Mouse (Mus musculus): ENCODE measurements at regions not wholly inside any gene's neighbourhood (a gene's known extent, or its start where the extent isn't known, plus 50 kb on each side); places are given as distances from the start of the nearest gene placed in this dataset.

- H3K4me1 ChIP-seq (replicated peaks; ENCODE audit: low read depth, low read length) = no peaks in the 10 kb centered on the region
- no peak for TF ChIP-seq POU5F1 (IDR thresholded peaks at IDR 0.05; ENCODE audit: borderline replicate concordance, low read length)
- TF ChIP-seq NANOG (IDR thresholded peaks at IDR 0.05; ENCODE audit: borderline replicate concordance, low read length) = no peak
- TF ChIP-seq CTCF (conservative IDR thresholded peaks at IDR 0.05; ENCODE audit: low read length) = no peak
- H3K4me3 ChIP-seq (replicated peaks; ENCODE audit: low read length) = no peak overlapping the region
- H3K9me3 ChIP-seq (ENCODE audit: low read length) = no peaks in the 10 kb centered on the region
- peaks cover 9% of the 10 kb centered on the region; the same call in 1 of the 2 replicates for H3K27me3 ChIP-seq (ENCODE audit: insufficient read depth, low read length)
- H3K36me3 ChIP-seq (ENCODE audit: insufficient read depth, low read length) = no peaks in the 10 kb centered on the region
Observed at GRCm38 (mm10) chr2:34096561-34096960, 208.8 kb upstream of the Mvb12b start.

GRCm38 (mm10) chr2:34088832-34089231, 201.1 kb upstream of the Mvb12b start:
- H3K9me3 ChIP-seq (ENCODE audit: low read length) = no peaks in the 10 kb centered on the region; the same call in 1 of the 2 replicates
- no peak overlapping the region for H3K4me3 ChIP-seq (replicated peaks; ENCODE audit: low read length)
- peaks cover 8% of the 10 kb centered on the region; the same call in 1 of the 2 replicates for H3K4me1 ChIP-seq (replicated peaks; ENCODE audit: low read depth, low read length)
- H3K27me3 ChIP-seq (ENCODE audit: insufficient read depth, low read length) = peaks cover 9% of the 10 kb centered on the region; the same call in 1 of the 2 replicates
- TF ChIP-seq CTCF (conservative IDR thresholded peaks at IDR 0.05; ENCODE audit: low read length) (no peak), POU5F1 (IDR thresholded peaks at IDR 0.05; ENCODE audit: borderline replicate concordance, low read length) (no peak), NANOG (IDR thresholded peaks at IDR 0.05; ENCODE audit: borderline replicate concordance, low read length) (no peak)
- H3K36me3 ChIP-seq (ENCODE audit: insufficient read depth, low read length) = no peaks in the 10 kb centered on the region

- H3K27me3 ChIP-seq (ENCODE audit: insufficient read depth, low read length) = peaks cover 3% of the 10 kb centered on the region; the same call in 1 of the 2 replicates
- no peaks in the 10 kb centered on the region; the same call in 1 of the 2 replicates for H3K9me3 ChIP-seq (ENCODE audit: low read length)
- H3K4me3 ChIP-seq (replicated peaks; ENCODE audit: low read length) = no peak overlapping the region
- no peaks in the 10 kb centered on the region for H3K36me3 ChIP-seq (ENCODE audit: insufficient read depth, low read length)
- TF ChIP-seq CTCF (conservative IDR thresholded peaks at IDR 0.05; ENCODE audit: low read length) = no peak
- TF ChIP-seq NANOG (IDR thresholded peaks at IDR 0.05; ENCODE audit: borderline replicate concordance, low read length) = no peak
- TF ChIP-seq POU5F1 (IDR thresholded peaks at IDR 0.05; ENCODE audit: borderline replicate concordance, low read length) = no peak
- peaks cover 13% of the 10 kb centered on the region; the same call in 1 of the 2 replicates for H3K4me1 ChIP-seq (replicated peaks; ENCODE audit: low read depth, low read length)
Observed at GRCm38 (mm10) chr2:34086130-34086529, 198.4 kb upstream of the Mvb12b start.

- H3K27me3 ChIP-seq (ENCODE audit: insufficient read depth, low read length) = no peaks in the 10 kb centered on the region
- H3K36me3 ChIP-seq (ENCODE audit: insufficient read depth, low read length) = no peaks in the 10 kb centered on the region
- no peak overlapping the region for H3K4me3 ChIP-seq (replicated peaks; ENCODE audit: low read length)
- no peaks in the 10 kb centered on the region; the same call in 1 of the 2 replicates for H3K9me3 ChIP-seq (ENCODE audit: low read length)
- no peak for TF ChIP-seq CTCF (conservative IDR thresholded peaks at IDR 0.05; ENCODE audit: low read length)
- no peak for TF ChIP-seq NANOG (IDR thresholded peaks at IDR 0.05; ENCODE audit: borderline replicate concordance, low read length)
- TF ChIP-seq POU5F1 (IDR thresholded peaks at IDR 0.05; ENCODE audit: borderline replicate concordance, low read length) = no peak
- H3K4me1 ChIP-seq (replicated peaks; ENCODE audit: low read depth, low read length) = peaks cover 13% of the 10 kb centered on the region; the same call in 1 of the 2 replicates
Observed at GRCm38 (mm10) chr2:34084513-34084912, 196.8 kb upstream of the Mvb12b start.

- Histone ChIP-seq H3K4me1 (replicated peaks; ENCODE audit: low read depth, low read length) (peaks cover 13% of the 10 kb centered on the region; the same call in 1 of the 2 replicates), H3K36me3 (ENCODE audit: insufficient read depth, low read length) (no peaks in the 10 kb centered on the region), H3K27me3 (ENCODE audit: insufficient read depth, low read length) (no peaks in the 10 kb centered on the region; the same call in 1 of the 2 replicates), H3K9me3 (ENCODE audit: low read length) (no peaks in the 10 kb centered on the region; the same call in 1 of the 2 replicates), H3K4me3 (replicated peaks; ENCODE audit: low read length) (no peak overlapping the region)
- TF ChIP-seq CTCF (conservative IDR thresholded peaks at IDR 0.05; ENCODE audit: low read length) = no peak
- TF ChIP-seq POU5F1 (IDR thresholded peaks at IDR 0.05; ENCODE audit: borderline replicate concordance, low read length) = no peak
- no peak for TF ChIP-seq NANOG (IDR thresholded peaks at IDR 0.05; ENCODE audit: borderline replicate concordance, low read length)
Observed at GRCm38 (mm10) chr2:34082486-34082885, 194.7 kb upstream of the Mvb12b start.

GRCm38 (mm10) chr2:34080176-34080575, 192.4 kb upstream of the Mvb12b start:
- H3K27me3 ChIP-seq (ENCODE audit: insufficient read depth, low read length) = peaks cover 5% of the 10 kb centered on the region
- H3K4me3 ChIP-seq (replicated peaks; ENCODE audit: low read length) = no peak overlapping the region

GRCm38 (mm10) chr2:34079282-34079681, 191.5 kb upstream of the Mvb12b start:
- Histone ChIP-seq H3K4me3 (replicated peaks; ENCODE audit: low read length) (no peak overlapping the region), H3K36me3 (ENCODE audit: insufficient read depth, low read length) (no peaks in the 10 kb centered on the region), H3K9me3 (ENCODE audit: low read length) (no peaks in the 10 kb centered on the region; the same call in 1 of the 2 replicates), H3K27me3 (ENCODE audit: insufficient read depth, low read length) (peaks cover 5% of the 10 kb centered on the region), H3K4me1 (replicated peaks; ENCODE audit: low read depth, low read length) (peaks cover 10% of the 10 kb centered on the region; the same call in 1 of the 2 replicates)
- TF ChIP-seq CTCF (conservative IDR thresholded peaks at IDR 0.05; ENCODE audit: low read length) (no peak), NANOG (IDR thresholded peaks at IDR 0.05; ENCODE audit: borderline replicate concordance, low read length) (no peak), POU5F1 (IDR thresholded peaks at IDR 0.05; ENCODE audit: borderline replicate concordance, low read length) (no peak)

More at GRCm38 (mm10) chr2:34080176-34080575, 192.4 kb upstream of the Mvb12b start:
- Histone ChIP-seq H3K36me3 (ENCODE audit: insufficient read depth, low read length) (no peaks in the 10 kb centered on the region), H3K9me3 (ENCODE audit: low read length) (no peaks in the 10 kb centered on the region; the same call in 1 of the 2 replicates), H3K4me1 (replicated peaks; ENCODE audit: low read depth, low read length) (peaks cover 13% of the 10 kb centered on the region; the same call in 1 of the 2 replicates)
- TF ChIP-seq NANOG (IDR thresholded peaks at IDR 0.05; ENCODE audit: borderline replicate concordance, low read length) = no peak
- no peak for TF ChIP-seq POU5F1 (IDR thresholded peaks at IDR 0.05; ENCODE audit: borderline replicate concordance, low read length)
- no peak for TF ChIP-seq CTCF (conservative IDR thresholded peaks at IDR 0.05; ENCODE audit: low read length)

GRCm38 (mm10) chr2:34078875-34079262, 191.1 kb upstream of the Mvb12b start:
- peaks cover 6% of the 10 kb centered on the region; the same call in 1 of the 2 replicates for H3K4me1 ChIP-seq (replicated peaks; ENCODE audit: low read depth, low read length)
- peaks cover 5% of the 10 kb centered on the region for H3K27me3 ChIP-seq (ENCODE audit: insufficient read depth, low read length)
- H3K36me3 ChIP-seq (ENCODE audit: insufficient read depth, low read length) = no peaks in the 10 kb centered on the region
- TF ChIP-seq NANOG (IDR thresholded peaks at IDR 0.05; ENCODE audit: borderline replicate concordance, low read length) = no peak
- TF ChIP-seq POU5F1 (IDR thresholded peaks at IDR 0.05; ENCODE audit: borderline replicate concordance, low read length) = no peak
- TF ChIP-seq CTCF (conservative IDR thresholded peaks at IDR 0.05; ENCODE audit: low read length) = no peak
- no peaks in the 10 kb centered on the region; the same call in 1 of the 2 replicates for H3K9me3 ChIP-seq (ENCODE audit: low read length)
- H3K4me3 ChIP-seq (replicated peaks; ENCODE audit: low read length) = no peak overlapping the region

All from E14TG2a.4 (cell line).